Mouse (Mus musculus) midbrain, embryonic 11.5 days (tissue): ENCODE data around the gene Fras1. TPM values are rescaled to one million over a fixed set of nuclear protein-coding genes. Genes with fewer than 3 reads are reported as not detected.
A peak's percentile ranks its signal among the peaks of the same experiment; 100 is the strongest.

Experiments
- ATAC-seq: fragments of 200-750 bp; cut with Nextera tagmentation; 2 replicates; pipeline ENCODE4 v1.8.0; 2017; ENCODE audit warnings: moderate TSS enrichment, moderate library complexity; ENCODE audit not compliant: low FRiP score
- DNase-seq: peaks from one replicate; pipeline ENCODE4 v3.0.0; 2015; ENCODE audit warnings: low spot score; ENCODE audit errors: missing footprints
- H3K27ac ChIP-seq: fragments of 300-500 bp; sonication (generic); 2 replicates; pipeline ENCODE4 v1.5.1; 2014; ENCODE audit warnings: low read depth, low read length
- H3K27me3 ChIP-seq: fragments of 300-500 bp; sonication (generic); 2 replicates; pipeline ENCODE4 v1.6.1; 2014; ENCODE audit warnings: mild to moderate bottlenecking, low read length, moderate library complexity, mixed read lengths; ENCODE audit not compliant: control insufficient read depth, insufficient read depth
- H3K36me3 ChIP-seq: fragments of 300-500 bp; sonication (generic); 2 replicates; pipeline ENCODE4 v1.6.1; 2014; ENCODE audit warnings: mild to moderate bottlenecking, low read length, moderate library complexity, mixed read lengths; ENCODE audit not compliant: control insufficient read depth, insufficient read depth
- H3K4me1 ChIP-seq: fragments of 300-500 bp; sonication (generic); 2 replicates; pipeline ENCODE4 v1.6.1; 2014; ENCODE audit warnings: low read length; ENCODE audit not compliant: control insufficient read depth, insufficient read depth
- H3K4me2 ChIP-seq: fragments of 300-500 bp; sonication (generic); 2 replicates; pipeline ENCODE4 v1.6.1; 2014; ENCODE audit warnings: mild to moderate bottlenecking, moderate library complexity
- H3K4me3 ChIP-seq: fragments of 300-500 bp; sonication (generic); 2 replicates; pipeline ENCODE4 v1.5.1; 2014; ENCODE audit warnings: low read depth, low read length
- H3K9ac ChIP-seq: fragments of 300-500 bp; sonication (generic); 2 replicates; pipeline ENCODE4 v1.6.1; 2014; ENCODE audit warnings: low read length
- H3K9me3 ChIP-seq: fragments of 300-500 bp; sonication (generic); 2 replicates; pipeline ENCODE4 v1.6.1; 2016; ENCODE audit warnings: low read length; ENCODE audit not compliant: control insufficient read depth
- WGBS: fragments of 180-500 bp; shearing (Covaris S2); extraction: QIAGEN DNeasy Blood & Tissue Kit; methylation state at CpG from one replicate; pipeline ENCODE4 v1.1.7; 2014; 5-methylcytosine and 5-hydroxymethylcytosine counted together
- polyA plus RNA-seq: library from polyadenylated mRNA; unstranded; fragments of >200 nt; fragmentation: Nextera tagmentation; extraction: Ambion mirVana; gene quantifications from 2 replicates; pipeline ENCODE4 v1.2.1, GENCODE M21; 2014

The Fras1 gene
- 5.3 and 6.2 TPM in 2 replicates for polyA plus RNA-seq

- H3K27ac ChIP-seq, result no peak within 1 kb of the TSS; the same call in 1 of the 2 replicates
- 0% methylated on average over 16 of the region's 16 CpGs for WGBS
- peaks cover 3% of the 10 kb centered on the region; the same call in 1 of the 2 replicates for H3K27me3 ChIP-seq
- DNase-seq, result peak; percentile 97
- H3K4me1 ChIP-seq, result no peaks in the 10 kb centered on the region; the same call in 1 of the 2 replicates
- H3K4me2 ChIP-seq, result peak within 1 kb of the TSS; percentile 94
- H3K4me3 ChIP-seq, result peak within 1 kb of the TSS; percentile 55
- H3K36me3 ChIP-seq, result no peaks in the 10 kb centered on the region
- peak; percentile 70 for ATAC-seq
- peak within 1 kb of the TSS; percentile 78 for H3K9ac ChIP-seq
- H3K9me3 ChIP-seq, result no peaks in the 10 kb centered on the region
Observed at GRCm38 (mm10) chr5:96373567-96373985, at the start of gene Fras1. TSS of gene Fras1 (plus strand) at chr5:96373955.

- no peak overlapping the region for H3K27ac ChIP-seq
- no peaks in the 10 kb centered on the region for H3K27me3 ChIP-seq
- no peak overlapping the region for H3K9ac ChIP-seq
- H3K4me1 ChIP-seq, result no peaks in the 10 kb centered on the region
- ATAC-seq (no peak), DNase-seq (no peak)
- 93% methylated on average over 25 of the region's 25 CpGs for WGBS
- H3K9me3 ChIP-seq, result no peaks in the 10 kb centered on the region
- no peak overlapping the region for H3K4me3 ChIP-seq
- H3K4me2 ChIP-seq, result no peak overlapping the region
- no peaks in the 10 kb centered on the region for H3K36me3 ChIP-seq
Observed at GRCm38 (mm10) chr5:96331048-96331737, 42.6 kb upstream of the Fras1 start.

- Histone ChIP-seq H3K9ac (no peak overlapping the region), H3K36me3 (no peaks in the 10 kb centered on the region), H3K4me2 (no peak overlapping the region), H3K4me3 (no peak overlapping the region), H3K9me3 (no peaks in the 10 kb centered on the region), H3K4me1 (no peaks in the 10 kb centered on the region), H3K27ac (no peak overlapping the region), H3K27me3 (no peaks in the 10 kb centered on the region)
- DNase-seq (no peak), ATAC-seq (no peak)
- 89% methylated on average over 5 of the region's 5 CpGs for WGBS
Observed at GRCm38 (mm10) chr5:96331738-96332070, 42.1 kb upstream of the Fras1 start.

GRCm38 (mm10) chr5:96333963-96334362, 39.8 kb upstream of the Fras1 start:
- peak; percentile 86 for DNase-seq
- WGBS, result 75% methylated on average over 3 of the region's 3 CpGs
- ATAC-seq, result no peak; the same call in 1 of the 2 replicates
- Histone ChIP-seq H3K4me1 (no peaks in the 10 kb centered on the region), H3K9ac (no peak overlapping the region), H3K36me3 (no peaks in the 10 kb centered on the region), H3K9me3 (no peaks in the 10 kb centered on the region), H3K27me3 (no peaks in the 10 kb centered on the region), H3K4me2 (no peak overlapping the region), H3K27ac (no peak overlapping the region), H3K4me3 (no peak overlapping the region)

DNA sequence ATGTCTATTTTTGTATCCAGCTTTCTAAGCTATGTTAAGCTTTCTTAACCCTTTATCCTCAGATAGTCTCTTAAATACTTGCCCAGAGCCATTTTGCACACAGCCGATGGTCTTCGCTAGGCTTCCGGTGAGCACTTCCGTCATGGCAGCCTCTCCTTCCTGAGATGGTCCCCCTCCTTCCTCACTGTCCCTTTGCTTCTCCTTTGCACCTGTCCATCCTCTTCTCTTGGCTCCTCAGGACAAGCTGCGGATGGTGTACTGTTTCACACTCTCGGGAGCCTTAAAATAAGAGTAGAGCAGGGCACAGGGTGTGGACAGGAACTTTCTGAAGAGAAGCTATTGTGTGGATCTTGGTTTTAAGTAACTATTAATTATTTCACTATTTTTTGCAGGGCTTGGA, 33.2 kb upstream of the Fras1 start:
- Histone ChIP-seq H3K27me3 (no peaks in the 10 kb centered on the region), H3K4me1 (no peaks in the 10 kb centered on the region), H3K9me3 (no peaks in the 10 kb centered on the region), H3K36me3 (no peaks in the 10 kb centered on the region), H3K4me2 (no peak overlapping the region), H3K4me3 (no peak overlapping the region), H3K27ac (no peak overlapping the region), H3K9ac (no peak overlapping the region)
- DNase-seq, result no peak
- no peak for ATAC-seq
- 91% methylated on average over 6 of the region's 6 CpGs for WGBS

GRCm38 (mm10) chr5:96344983-96345382, 28.8 kb upstream of the Fras1 start:
- no peak overlapping the region for H3K9ac ChIP-seq
- no peak for ATAC-seq
- WGBS, result 83% methylated on average over 2 of the region's 2 CpGs
- H3K4me1 ChIP-seq, result no peaks in the 10 kb centered on the region
- no peak for DNase-seq
- no peak overlapping the region for H3K27ac ChIP-seq
- no peak overlapping the region for H3K4me3 ChIP-seq
- H3K27me3 ChIP-seq, result no peaks in the 10 kb centered on the region
- H3K9me3 ChIP-seq, result no peaks in the 10 kb centered on the region
- H3K36me3 ChIP-seq, result no peaks in the 10 kb centered on the region
- H3K4me2 ChIP-seq, result no peak overlapping the region

DNA sequence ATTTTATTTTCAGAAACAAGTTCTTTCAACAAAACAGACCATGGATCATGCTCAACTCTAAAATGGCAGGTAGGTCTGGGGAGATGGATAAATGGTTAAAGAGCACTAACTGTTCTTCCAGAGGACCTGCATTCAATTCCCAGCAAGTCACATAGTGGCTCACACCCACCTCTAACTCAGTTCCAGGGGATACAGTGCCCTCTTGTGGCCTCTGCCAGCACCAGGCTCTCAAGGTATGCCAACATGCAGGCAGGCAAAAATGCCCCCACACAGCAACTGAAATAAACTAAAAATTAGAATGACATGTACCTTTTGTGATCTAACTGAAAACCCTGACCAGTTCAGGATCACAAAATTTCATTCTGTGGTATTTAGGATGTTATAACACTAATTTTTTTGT, 21.8 kb upstream of the Fras1 start:
- Histone ChIP-seq H3K27ac (no peak overlapping the region), H3K27me3 (no peaks in the 10 kb centered on the region), H3K4me1 (no peaks in the 10 kb centered on the region), H3K9me3 (no peaks in the 10 kb centered on the region), H3K9ac (no peak overlapping the region), H3K4me2 (no peak overlapping the region), H3K4me3 (no peak overlapping the region), H3K36me3 (no peaks in the 10 kb centered on the region)
- DNase-seq, result no peak
- ATAC-seq, result no peak

DNA sequence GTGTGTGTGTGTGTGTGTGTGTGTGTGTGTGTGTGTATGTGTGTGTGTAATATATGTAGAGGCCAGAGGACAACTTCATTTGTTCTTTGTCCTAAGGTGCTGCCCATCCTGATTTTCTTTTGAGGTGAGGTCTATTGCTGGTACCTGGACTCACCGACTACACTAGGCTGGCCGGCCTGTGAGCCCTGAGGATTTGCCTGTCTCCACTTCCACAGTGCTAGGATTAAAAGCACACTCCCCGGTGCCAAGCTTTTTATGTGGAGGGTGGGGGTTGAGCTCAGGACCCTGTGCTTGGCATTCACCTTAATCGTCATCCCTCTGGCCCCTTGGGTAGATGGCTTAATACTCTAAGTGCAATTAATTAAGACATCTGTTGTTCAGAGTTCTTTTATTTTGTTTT, 9.8 kb upstream of the Fras1 start:
- WGBS, result 54% methylated on average over 4 of the region's 4 CpGs
- Histone ChIP-seq H3K4me1 (no peaks in the 10 kb centered on the region), H3K9me3 (no peaks in the 10 kb centered on the region), H3K4me3 (no peak overlapping the region), H3K9ac (no peak overlapping the region), H3K27ac (no peak overlapping the region), H3K4me2 (no peak overlapping the region), H3K36me3 (no peaks in the 10 kb centered on the region), H3K27me3 (no peaks in the 10 kb centered on the region)
- ATAC-seq, result peak; percentile 16; the same call in 1 of the 2 replicates
- DNase-seq, result no peak

- DNase-seq, result no peak
- Histone ChIP-seq H3K4me1 (no peaks in the 10 kb centered on the region), H3K27me3 (no peaks in the 10 kb centered on the region), H3K9ac (no peak overlapping the region), H3K4me3 (no peak overlapping the region), H3K4me2 (no peak overlapping the region), H3K36me3 (no peaks in the 10 kb centered on the region), H3K9me3 (no peaks in the 10 kb centered on the region), H3K27ac (no peak overlapping the region)
- no peak for ATAC-seq
- WGBS, result 88% methylated on average over 5 of the region's 5 CpGs
Observed at GRCm38 (mm10) chr5:96365590-96365989, 8.2 kb upstream of the Fras1 start.
